Mouse (Mus musculus) limb, embryonic 15.5 days (tissue): ENCODE results near the gene Rflnb. TPM values are rescaled to one million over a fixed set of nuclear protein-coding genes. Genes with fewer than 3 reads are reported as not detected.

Experiments
- ATAC-seq: fragments of 200-750 bp; cut with Nextera tagmentation; 2 replicates; pipeline ENCODE4 v1.8.0; 2017; ENCODE audit warnings: low read depth, moderate TSS enrichment; ENCODE audit not compliant: insufficient number of reproducible peaks, low FRiP score, low TSS enrichment
- H3K27ac ChIP-seq: fragments of 300-500 bp; sonication (generic); 2 replicates; pipeline ENCODE4 v1.5.1; 2015; ENCODE audit warnings: moderate library complexity, mild to moderate bottlenecking, inconsistent platforms
- H3K27me3 ChIP-seq: fragments of 300-500 bp; sonication (generic); 2 replicates; pipeline ENCODE4 v1.6.1; 2015; ENCODE audit warnings: inconsistent platforms
- H3K36me3 ChIP-seq: fragments of 300-500 bp; sonication (generic); 2 replicates; pipeline ENCODE4 v1.6.1; 2015; ENCODE audit warnings: inconsistent platforms
- H3K4me1 ChIP-seq: fragments of 300-500 bp; sonication (generic); 2 replicates; pipeline ENCODE4 v1.6.1; 2015; ENCODE audit warnings: inconsistent platforms
- H3K4me2 ChIP-seq: fragments of 300-500 bp; sonication (generic); 2 replicates; pipeline ENCODE4 v1.6.1; 2015; ENCODE audit warnings: mild to moderate bottlenecking, inconsistent platforms
- H3K4me3 ChIP-seq: fragments of 300-500 bp; sonication (generic); 2 replicates; pipeline ENCODE4 v1.5.1; 2015; ENCODE audit warnings: mild to moderate bottlenecking, inconsistent platforms
- H3K9ac ChIP-seq: fragments of 300-500 bp; sonication (generic); 2 replicates; pipeline ENCODE4 v1.6.1; 2015; ENCODE audit warnings: inconsistent platforms
- H3K9me3 ChIP-seq: fragments of 300-500 bp; sonication (generic); 2 replicates; pipeline ENCODE4 v1.6.1; 2016; ENCODE audit warnings: inconsistent platforms
- WGBS: fragments of 180-500 bp; shearing (Covaris S2); methylation state at CpG from one replicate; pipeline ENCODE4 v1.1.7; 2015; 5-methylcytosine and 5-hydroxymethylcytosine counted together
- polyA plus RNA-seq: library from polyadenylated mRNA; unstranded; fragments of >200 nt; fragmentation: Nextera tagmentation; extraction: Ambion mirVana; gene quantifications from 2 replicates; pipeline ENCODE4 v1.2.1, GENCODE M21; 2015

Gene Rflnb
- polyA plus RNA-seq, 1 experiment from 2014 or later = 59.4 TPM

DNA sequence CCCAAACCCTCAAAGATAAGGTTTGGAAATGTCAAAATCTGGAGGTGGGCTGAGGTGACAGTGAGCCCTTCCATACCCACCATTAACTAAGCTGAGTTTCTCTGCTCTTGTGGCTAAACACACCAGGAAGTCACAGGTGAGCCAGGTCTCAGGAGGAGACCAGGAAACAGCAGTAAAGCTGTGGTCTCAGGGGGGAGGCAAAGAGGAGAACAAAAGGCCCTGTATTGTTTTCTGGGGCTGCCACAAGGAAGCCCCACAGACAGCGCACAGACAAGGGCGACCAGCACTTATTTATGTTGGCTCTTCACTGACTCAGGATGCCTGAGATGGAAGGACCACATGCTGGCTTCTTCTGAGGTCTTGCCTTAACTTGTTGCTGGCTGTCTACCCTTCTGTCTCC, 47.2 kb downstream of the Rflnb start:
- H3K9me3 ChIP-seq = no peaks in the 10 kb centered on the region
- H3K27me3 ChIP-seq = no peaks in the 10 kb centered on the region
- no peaks in the 10 kb centered on the region for H3K4me1 ChIP-seq
- H3K27ac ChIP-seq = no peak overlapping the region
- no peak overlapping the region for H3K4me2 ChIP-seq
- H3K9ac ChIP-seq = no peak overlapping the region
- WGBS = 31% methylated on average over 2 of the region's 2 CpGs
- ATAC-seq = no peak
- H3K36me3 ChIP-seq = no peaks in the 10 kb centered on the region
- H3K4me3 ChIP-seq = no peak overlapping the region

DNA sequence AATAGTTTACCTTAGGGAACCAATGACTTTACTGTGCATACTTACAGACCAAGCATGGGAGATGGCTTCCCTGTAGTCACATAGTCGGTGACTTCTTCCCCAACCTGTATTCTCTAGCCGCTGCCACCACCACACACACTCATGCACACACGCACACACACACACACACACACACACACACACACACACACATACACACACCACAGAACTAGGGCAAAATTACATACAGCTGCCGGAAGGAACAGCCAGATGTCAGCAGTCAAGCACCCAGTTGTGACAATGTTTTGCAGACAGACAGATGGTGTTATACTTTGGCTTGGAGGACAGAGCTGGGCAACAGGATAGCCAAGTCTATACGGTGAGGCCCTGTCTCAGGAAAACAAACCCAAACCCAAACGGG, 49.5 kb downstream of the Rflnb start:
- H3K4me2 ChIP-seq = no peak overlapping the region
- ATAC-seq = no peak
- no peaks in the 10 kb centered on the region for H3K27me3 ChIP-seq
- H3K9me3 ChIP-seq = no peaks in the 10 kb centered on the region
- no peak overlapping the region for H3K9ac ChIP-seq
- H3K4me3 ChIP-seq = no peak overlapping the region
- H3K36me3 ChIP-seq = no peaks in the 10 kb centered on the region
- H3K4me1 ChIP-seq = 0 out of 2 replicates have a peak, but pooled peaks cover 2% of the 10 kb centered on the region
- WGBS = 67% methylated on average over 6 of the region's 6 CpGs
- H3K27ac ChIP-seq = no peak overlapping the region

DNA sequence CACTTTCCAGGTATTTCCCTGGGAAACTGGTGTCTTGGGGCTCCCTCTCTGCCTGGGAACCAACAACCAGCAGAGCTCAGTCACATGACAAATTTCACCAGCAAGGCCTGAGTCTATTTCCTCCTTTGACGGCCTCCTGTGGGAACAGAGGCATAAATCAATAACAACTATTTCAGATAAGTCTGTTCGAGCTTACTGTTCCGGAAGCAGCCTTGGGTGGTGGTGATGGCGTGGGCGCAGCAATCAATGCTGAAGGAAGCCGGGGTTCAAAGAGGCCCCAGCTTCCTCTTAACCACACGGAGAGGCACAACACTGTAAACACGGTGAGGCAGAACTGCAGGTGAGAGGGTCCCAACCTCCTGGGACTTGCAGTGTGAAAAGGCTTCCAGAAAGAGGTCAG, 50.8 kb downstream of the Rflnb start:
- Histone ChIP-seq H3K4me3 (no peak overlapping the region), H3K36me3 (no peaks in the 10 kb centered on the region), H3K27ac (no peak overlapping the region), H3K9ac (no peak overlapping the region), H3K4me1 (0 out of 2 replicates have a peak, but pooled peaks cover 4% of the 10 kb centered on the region), H3K27me3 (no peaks in the 10 kb centered on the region), H3K9me3 (no peaks in the 10 kb centered on the region), H3K4me2 (no peak overlapping the region)
- WGBS = 53% methylated on average over 8 of the region's 8 CpGs
- no peak for ATAC-seq

DNA sequence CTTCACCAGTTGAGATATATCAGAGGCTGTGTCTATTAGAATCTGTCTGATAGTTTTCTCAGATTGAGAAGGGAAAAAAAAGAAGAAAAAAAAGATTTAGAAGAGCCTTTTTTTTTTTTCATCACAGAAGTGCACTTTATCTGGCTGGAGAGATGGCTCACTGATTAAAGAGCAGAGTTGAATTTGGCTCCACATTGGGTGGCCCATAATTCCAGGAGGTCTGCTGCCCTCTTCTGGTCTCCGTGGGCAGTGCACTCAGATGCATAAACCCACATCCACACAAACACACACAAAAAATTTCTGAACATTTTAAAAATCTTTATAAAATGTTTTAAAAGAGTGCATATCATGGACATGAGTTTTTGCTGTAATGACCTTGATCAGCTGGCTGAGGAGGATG, 53.6 kb downstream of the Rflnb start:
- H3K9me3 ChIP-seq = no peaks in the 10 kb centered on the region
- no peaks in the 10 kb centered on the region for H3K36me3 ChIP-seq
- 89% methylated on average over 1 of the region's 1 CpGs for WGBS
- H3K9ac ChIP-seq = no peak overlapping the region
- H3K4me3 ChIP-seq = no peak overlapping the region
- H3K4me2 ChIP-seq = no peak overlapping the region
- H3K27me3 ChIP-seq = no peaks in the 10 kb centered on the region
- ATAC-seq = no peak
- no peak overlapping the region for H3K27ac ChIP-seq
- 0 out of 2 replicates have a peak, but pooled peaks cover 4% of the 10 kb centered on the region for H3K4me1 ChIP-seq

DNA sequence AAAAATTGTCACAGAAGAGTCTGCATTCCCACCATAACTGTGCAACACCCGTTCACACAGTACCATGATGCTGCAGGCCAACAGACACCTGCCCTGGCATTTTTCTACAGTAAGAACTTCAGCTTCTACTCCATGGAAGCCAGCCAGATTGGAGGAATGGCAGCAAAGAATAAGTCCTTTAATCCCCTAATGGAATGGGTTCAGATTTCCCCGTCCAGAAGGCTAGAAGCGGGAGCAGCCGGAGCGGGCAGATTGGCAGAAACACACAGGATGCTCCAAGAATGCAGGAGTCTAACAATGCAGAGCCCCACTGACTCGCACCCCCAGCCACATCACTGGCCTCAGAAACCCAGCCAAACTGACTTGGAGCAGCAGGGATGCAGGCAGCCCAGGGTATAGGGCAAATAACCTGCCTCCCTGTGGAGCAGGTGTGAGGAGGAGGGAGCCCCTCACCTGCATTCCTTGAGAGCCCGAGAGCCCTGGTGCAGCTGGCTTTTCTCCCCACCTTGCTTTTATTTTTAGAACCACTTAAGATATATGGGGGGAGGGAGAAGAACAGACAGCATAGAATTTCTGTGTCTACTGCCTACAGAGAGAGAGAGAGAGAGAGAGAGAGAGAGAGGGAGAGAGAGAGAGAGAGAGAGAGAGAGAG, 54.5 kb downstream of the Rflnb start:
- Histone ChIP-seq H3K27ac (no peak overlapping the region), H3K4me2 (no peak overlapping the region), H3K4me3 (no peak overlapping the region), H3K36me3 (no peaks in the 10 kb centered on the region), H3K4me1 (0 out of 2 replicates have a peak, but pooled peaks cover 4% of the 10 kb centered on the region), H3K27me3 (no peaks in the 10 kb centered on the region), H3K9me3 (no peaks in the 10 kb centered on the region), H3K9ac (no peak overlapping the region)
- 19% methylated on average over 7 of the region's 7 CpGs for WGBS
- ATAC-seq = no peak

DNA sequence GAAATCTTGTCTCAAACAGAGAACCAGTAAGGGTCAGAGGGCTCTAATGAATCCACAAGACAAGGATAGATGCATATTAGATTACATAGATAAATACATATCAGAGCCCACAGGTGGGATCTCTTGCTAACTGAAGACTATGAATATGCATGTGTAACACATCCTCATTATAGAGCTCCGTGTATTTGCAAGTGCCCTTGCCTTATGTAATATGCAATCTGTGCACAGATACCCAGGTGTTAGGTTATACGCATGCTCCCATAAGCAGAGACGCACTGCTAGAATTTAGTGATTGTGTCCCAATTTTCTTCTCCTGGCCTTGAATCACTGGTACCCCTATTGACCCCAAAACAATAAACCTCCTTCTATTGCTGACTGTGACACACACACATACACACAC, 55.4 kb downstream of the Rflnb start:
- H3K9me3 ChIP-seq = no peaks in the 10 kb centered on the region
- no peak overlapping the region for H3K9ac ChIP-seq
- no peaks in the 10 kb centered on the region for H3K36me3 ChIP-seq
- no peak for ATAC-seq
- H3K4me3 ChIP-seq = no peak overlapping the region
- H3K27me3 ChIP-seq = 0 out of 2 replicates have a peak, but pooled peaks cover 3% of the 10 kb centered on the region
- no peak overlapping the region for H3K27ac ChIP-seq
- H3K4me1 ChIP-seq = peaks cover 6% of the 10 kb centered on the region
- 85% methylated on average over 3 of the region's 3 CpGs for WGBS
- no peak overlapping the region for H3K4me2 ChIP-seq

DNA sequence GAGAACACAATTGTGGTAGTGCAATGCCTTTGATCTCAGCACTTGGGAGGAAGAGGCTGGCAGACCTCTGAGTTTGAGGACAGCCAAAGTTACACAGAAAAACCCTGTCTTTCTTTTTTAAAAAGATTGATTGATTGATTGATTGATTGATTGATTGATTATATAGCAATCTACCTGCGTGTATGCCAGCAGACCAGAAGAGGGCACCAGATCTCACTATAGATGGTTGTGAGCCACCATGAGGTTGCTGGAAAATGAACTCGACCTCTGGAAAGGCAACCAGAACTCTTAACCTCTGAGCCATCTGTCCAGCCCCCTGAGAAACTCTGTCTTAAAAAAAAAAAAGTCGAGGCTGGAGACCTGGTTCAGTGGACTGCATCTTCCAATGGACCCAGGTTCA, 57.0 kb downstream of the Rflnb start:
- no peak for ATAC-seq
- Histone ChIP-seq H3K9ac (no peak overlapping the region), H3K36me3 (no peaks in the 10 kb centered on the region), H3K4me1 (peaks cover 18% of the 10 kb centered on the region), H3K9me3 (no peaks in the 10 kb centered on the region), H3K27me3 (peaks cover 9% of the 10 kb centered on the region), H3K4me3 (no peak overlapping the region), H3K4me2 (no peak overlapping the region), H3K27ac (no peak overlapping the region)
- WGBS = 22% methylated on average over 3 of the region's 3 CpGs

Other genes starting within 250 kb of the Rflnb start
- gene Doc2b, start 231.7 kb downstream of the Rflnb start, polyA plus RNA-seq = 0.89 and 1.6 TPM in 2 replicates
- 1.9 and 2.5 TPM in 2 replicates for gene Rph3al, start 89.4 kb downstream of the Rflnb start, polyA plus RNA-seq
- gene 1700016K19Rik, start 27.9 kb downstream of the Rflnb start, polyA plus RNA-seq = 0.84 and 1.1 TPM in 2 replicates
- 43.5 and 44.3 TPM in 2 replicates for gene Vps53, start 151.9 kb upstream of the Rflnb start, polyA plus RNA-seq
- gene Fam57a, start 151.9 kb upstream of the Rflnb start, polyA plus RNA-seq = 98.1 and 106 TPM in 2 replicates
- gene Dbil5, start 189.8 kb upstream of the Rflnb start, polyA plus RNA-seq = 0.88 and 1.5 TPM in 2 replicates
- gene Gemin4, start 189.9 kb upstream of the Rflnb start, polyA plus RNA-seq = 24.0 and 26.6 TPM in 2 replicates
- gene Mrm3, start 215.9 kb upstream of the Rflnb start, polyA plus RNA-seq = 22.8 and 27.2 TPM in 2 replicates
- 128 and 131 TPM in 2 replicates for gene Glod4, start 215.9 kb upstream of the Rflnb start, polyA plus RNA-seq